Mouse (Mus musculus) left cerebral cortex, postnatal 14 days (tissue): ENCODE results near the gene Pkd1l2. TPM values are rescaled to one million over a fixed set of nuclear protein-coding genes. Genes with fewer than 3 reads are reported as not detected.

Source experiments
- DNase-seq, 2 experiments: peaks; one replicate each; pipeline ENCODE4 v3.0.0; 2021 to 2022; ENCODE audit warnings: low spot score in 2 of 2, mixed read lengths in 1 of 2
- intact Hi-C: fragments of 180-260 bp; cut with DNase I; formaldehyde crosslinking; loops from one replicate; pipeline ENCODE4 v1.15.1; 2025
- total RNA-seq, 2 experiments: library from RNA; stranded (reverse); gene quantifications; 2 replicates each; pipeline ENCODE4 v1.2.3; 2021

The Pkd1l2 gene
- total RNA-seq, 2 experiments from 2014 or later: not detected

- intact Hi-C loops: no loop called here
- DNase-seq: no peak
Observed at GRCm38 (mm10) chr8:117050763-117051162, 31.5 kb downstream of the Pkd1l2 start.

GRCm38 (mm10) chr8:117049444-117049843 is 32.8 kb downstream of the Pkd1l2 start:
- intact Hi-C loops: no loop called here
- DNase-seq: no peak

- DNase-seq: no peak
- intact Hi-C loops: no loop called here
Observed at GRCm38 (mm10) chr8:117043584-117043983, 38.7 kb downstream of the Pkd1l2 start.

- intact Hi-C loops: no loop called here
- peak in 1 of 2 experiments; percentile 20 for DNase-seq
Observed at GRCm38 (mm10) chr8:117039843-117040242, 42.4 kb downstream of the Pkd1l2 start.

GRCm38 (mm10) chr8:117037374-117037935 is 44.8 kb downstream of the Pkd1l2 start:
- DNase-seq: no peak
- intact Hi-C loops: no loop called here

- intact Hi-C loops: no loop called here
Observed at GRCm38 (mm10) chr8:117033393-117033792, 48.9 kb downstream of the Pkd1l2 start.

GRCm38 (mm10) chr8:117032609-117033008 is 49.6 kb downstream of the Pkd1l2 start:
- no peak for DNase-seq
- intact Hi-C loops: no loop called here

More at GRCm38 (mm10) chr8:117033393-117033792, 48.9 kb downstream of the Pkd1l2 start:
- DNase-seq: no peak

GRCm38 (mm10) chr8:117031476-117031875 is 50.8 kb downstream of the Pkd1l2 start:
- DNase-seq: no peak
- intact Hi-C loops: no loop called here

GRCm38 (mm10) chr8:117028686-117029085 is 53.6 kb downstream of the Pkd1l2 start:
- DNase-seq: no peak
- intact Hi-C loops: no loop called here

GRCm38 (mm10) chr8:117027601-117028000 is 54.6 kb downstream of the Pkd1l2 start:
- no peak for DNase-seq
- intact Hi-C loops: no loop called here

- intact Hi-C loops: no loop called here
- DNase-seq: peak in 1 of 2 experiments; percentile 34
Observed at GRCm38 (mm10) chr8:117022297-117022993, 59.8 kb downstream of the Pkd1l2 start.

GRCm38 (mm10) chr8:117019323-117020275 is 62.6 kb downstream of the Pkd1l2 start:
- intact Hi-C loops: no loop called here
- peak; percentile 54 to 69 for DNase-seq

GRCm38 (mm10) chr8:117017896-117018295 is 64.4 kb downstream of the Pkd1l2 start:
- DNase-seq: no peak
- intact Hi-C loops: no loop called here

GRCm38 (mm10) chr8:117017006-117017405 is 65.2 kb downstream of the Pkd1l2 start:
- no peak for DNase-seq
- intact Hi-C loops: no loop called here

GRCm38 (mm10) chr8:117015670-117016069 is 66.6 kb downstream of the Pkd1l2 start:
- intact Hi-C loops: no loop called here
- DNase-seq: no peak

- DNase-seq: no peak
- intact Hi-C loops: no loop called here
Observed at GRCm38 (mm10) chr8:117011366-117011765, 70.9 kb downstream of the Pkd1l2 start.

GRCm38 (mm10) chr8:116994016-116994716 is 88.1 kb downstream of the Pkd1l2 start:
- intact Hi-C loops: loop anchor here (5.0 kb wide), 1 partner anchor 163 kb away; the partner anchor contains the start of gene Gan
- no peak for DNase-seq

GRCm38 (mm10) chr8:116993095-116993867 is 89.0 kb downstream of the Pkd1l2 start, which contains the start of gene Gcsh:
Gene Gcsh (minus strand): TSS chr8:116993537.
- intact Hi-C loops: loop anchor here (5.0 kb wide), 1 partner anchor 164 kb away; the partner anchor contains the start of gene Gan
- peak; percentile 97 to 98 for DNase-seq
